Mouse (Mus musculus) kidney, adult 9 months (tissue): ENCODE data around the gene Tmem59l.

Source experiments
- DNase-seq: peaks from one replicate; pipeline ENCODE4 v3.0.0; 2022

The Tmem59l gene

DNA sequence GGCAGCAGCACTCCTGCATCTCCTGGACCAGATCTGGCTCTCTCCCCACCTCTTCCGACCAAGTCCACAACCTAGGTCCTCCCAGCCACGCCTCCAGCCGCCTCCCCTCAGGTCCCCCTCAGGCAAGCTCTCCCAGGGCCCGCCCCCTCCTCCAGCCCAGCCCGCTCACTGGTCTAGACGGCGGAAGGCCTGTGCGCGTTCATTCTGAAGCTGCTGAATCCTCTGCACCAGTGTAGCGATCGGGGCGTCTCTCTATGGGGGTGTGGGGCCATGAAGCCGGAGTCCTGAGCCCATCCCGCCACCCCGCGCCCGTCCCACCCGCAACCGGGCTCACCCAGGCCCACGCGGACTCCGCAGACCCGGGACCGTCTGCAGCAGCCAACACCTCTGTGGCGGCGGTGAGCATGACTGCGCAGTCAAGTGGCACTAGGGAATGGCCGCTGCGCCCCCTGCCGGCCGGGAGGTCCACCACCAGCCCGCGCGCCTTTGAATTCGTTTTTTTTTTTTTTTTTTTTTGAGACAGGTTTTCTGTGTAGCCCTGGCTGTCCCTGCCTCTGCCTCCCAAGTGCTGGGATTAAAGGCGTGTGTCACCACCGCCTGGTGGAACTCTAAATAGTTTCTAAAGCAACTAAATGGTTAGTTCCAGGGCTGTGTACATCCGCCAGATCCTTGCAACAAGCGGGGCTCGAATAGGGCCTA is 19.3 kb upstream of the Tmem59l start, which contains the start of gene Rex1bd:
Rex1bd (minus strand) TSS at position 425 of the 699 bp plus-strand sequence.
- peak; percentile 96 for DNase-seq

DNA sequence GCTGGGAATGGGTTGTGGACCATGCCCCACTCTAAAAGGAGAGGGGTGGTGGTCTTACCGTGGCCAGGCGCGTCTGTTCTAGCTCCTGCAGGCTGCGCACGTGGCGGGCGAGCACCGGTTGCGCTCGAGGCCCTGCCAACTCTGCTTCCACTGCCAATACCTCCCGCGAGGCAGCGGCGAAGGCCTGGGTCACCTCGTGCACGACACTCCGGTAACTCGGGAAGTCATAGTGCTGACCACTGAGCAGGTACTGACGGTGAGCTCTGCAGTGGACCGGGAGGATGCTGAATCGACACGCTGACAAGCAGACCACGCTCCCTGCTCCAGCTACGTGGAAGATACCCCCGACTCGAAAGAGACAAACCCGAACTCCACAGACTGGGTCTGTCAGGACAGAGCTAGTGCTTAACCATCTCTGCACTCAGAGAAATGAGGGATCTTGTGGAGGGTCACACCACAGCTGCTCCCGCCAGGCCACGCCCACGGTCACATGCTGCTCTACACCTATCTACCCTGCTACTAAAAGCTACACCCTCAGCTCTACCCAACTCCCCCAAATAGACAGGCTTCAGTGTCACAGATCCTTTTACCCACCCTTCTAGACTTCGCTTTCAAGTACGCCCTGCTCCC is 18.7 kb upstream of the Tmem59l start:
- no peak for DNase-seq

DNA sequence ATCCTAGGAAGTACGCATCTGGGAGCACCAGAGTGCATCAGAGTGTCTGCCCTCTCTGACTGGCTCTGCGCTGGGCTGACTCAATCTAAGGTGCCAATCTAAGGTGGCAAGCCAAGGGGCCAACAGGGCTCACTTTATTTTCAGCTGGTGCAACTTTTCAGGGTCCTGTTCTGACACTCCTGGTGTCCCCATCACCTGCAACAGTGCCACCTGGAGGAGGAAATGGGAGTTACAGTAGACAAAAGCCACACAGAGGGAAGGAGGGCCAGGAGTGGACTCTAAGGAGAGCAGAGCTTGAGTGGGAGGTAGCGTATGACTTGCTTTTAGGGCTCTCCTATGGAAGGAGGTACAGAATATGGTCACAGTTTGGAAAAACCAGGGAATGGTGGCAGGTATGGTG is 17.7 kb upstream of the Tmem59l start:
- peak; percentile 83 for DNase-seq

- DNase-seq, result peak; percentile 61
These were observed 17.1 kb upstream of the Tmem59l start for GRCm38 (mm10) chr8:70504291-70504716.

DNA sequence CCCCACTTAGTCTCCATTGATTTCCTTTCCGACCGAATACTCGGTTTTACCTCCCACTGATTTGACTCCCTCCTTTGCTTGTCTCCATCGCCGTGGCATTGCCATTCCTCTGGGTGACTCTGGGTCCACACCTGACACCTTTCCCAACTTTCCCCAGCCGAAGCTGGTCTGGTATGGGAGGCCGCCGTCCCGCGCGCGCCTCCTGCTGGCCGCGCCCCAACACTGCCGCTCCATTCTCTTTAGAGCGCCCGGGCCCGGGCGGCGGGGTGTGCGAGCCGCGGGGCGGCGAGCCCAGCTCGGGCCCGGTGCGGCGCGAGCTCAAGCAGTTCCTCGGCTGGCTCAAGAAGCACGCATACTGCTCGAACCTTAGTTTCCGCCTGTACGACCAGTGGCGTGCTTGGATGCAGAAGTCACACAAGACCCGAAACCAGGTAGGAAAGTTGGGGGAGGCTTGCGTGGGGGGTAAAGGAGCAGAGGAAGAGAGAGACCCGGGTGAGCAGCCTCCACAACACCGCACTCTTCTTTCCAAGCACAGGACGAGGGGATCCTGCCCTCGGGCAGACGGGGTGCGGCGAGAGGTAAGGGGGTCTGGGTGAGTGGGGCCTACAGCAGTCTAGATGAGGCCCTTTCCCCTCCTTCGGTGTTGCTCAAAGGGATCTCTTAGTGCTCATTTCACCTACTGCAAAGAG is 16.0 kb upstream of the Tmem59l start:
- DNase-seq, result peak; percentile 73

- DNase-seq, result no peak
These were observed 15.4 kb upstream of the Tmem59l start for GRCm38 (mm10) chr8:70502540-70502939.

- DNase-seq, result no peak
These were observed 14.8 kb upstream of the Tmem59l start for GRCm38 (mm10) chr8:70501820-70502529.

- no peak for DNase-seq
These were observed 13.5 kb upstream of the Tmem59l start for GRCm38 (mm10) chr8:70500386-70501301.

DNA sequence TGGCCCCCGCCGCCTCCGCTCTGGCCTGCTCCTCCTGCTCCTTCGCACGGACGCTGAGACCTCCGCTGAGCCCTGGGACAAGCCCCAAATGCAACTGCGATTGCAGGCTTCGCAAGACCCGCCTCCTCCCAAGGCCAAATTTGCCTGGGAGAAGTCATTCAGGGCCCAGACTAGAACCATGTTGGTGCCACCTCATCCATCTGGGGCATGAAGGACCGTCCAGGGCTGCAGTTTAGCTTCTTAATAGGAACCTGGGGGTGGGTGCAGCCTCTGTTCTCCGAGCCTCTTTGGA is 8.6 kb upstream of the Tmem59l start:
- DNase-seq, result no peak

GRCm38 (mm10) chr8:70495001-70495770 is 8.0 kb upstream of the Tmem59l start:
- no peak for DNase-seq

GRCm38 (mm10) chr8:70494416-70494945 is 7.3 kb upstream of the Tmem59l start:
- no peak for DNase-seq

GRCm38 (mm10) chr8:70493692-70494415 is 6.7 kb upstream of the Tmem59l start:
- DNase-seq, result no peak

DNA sequence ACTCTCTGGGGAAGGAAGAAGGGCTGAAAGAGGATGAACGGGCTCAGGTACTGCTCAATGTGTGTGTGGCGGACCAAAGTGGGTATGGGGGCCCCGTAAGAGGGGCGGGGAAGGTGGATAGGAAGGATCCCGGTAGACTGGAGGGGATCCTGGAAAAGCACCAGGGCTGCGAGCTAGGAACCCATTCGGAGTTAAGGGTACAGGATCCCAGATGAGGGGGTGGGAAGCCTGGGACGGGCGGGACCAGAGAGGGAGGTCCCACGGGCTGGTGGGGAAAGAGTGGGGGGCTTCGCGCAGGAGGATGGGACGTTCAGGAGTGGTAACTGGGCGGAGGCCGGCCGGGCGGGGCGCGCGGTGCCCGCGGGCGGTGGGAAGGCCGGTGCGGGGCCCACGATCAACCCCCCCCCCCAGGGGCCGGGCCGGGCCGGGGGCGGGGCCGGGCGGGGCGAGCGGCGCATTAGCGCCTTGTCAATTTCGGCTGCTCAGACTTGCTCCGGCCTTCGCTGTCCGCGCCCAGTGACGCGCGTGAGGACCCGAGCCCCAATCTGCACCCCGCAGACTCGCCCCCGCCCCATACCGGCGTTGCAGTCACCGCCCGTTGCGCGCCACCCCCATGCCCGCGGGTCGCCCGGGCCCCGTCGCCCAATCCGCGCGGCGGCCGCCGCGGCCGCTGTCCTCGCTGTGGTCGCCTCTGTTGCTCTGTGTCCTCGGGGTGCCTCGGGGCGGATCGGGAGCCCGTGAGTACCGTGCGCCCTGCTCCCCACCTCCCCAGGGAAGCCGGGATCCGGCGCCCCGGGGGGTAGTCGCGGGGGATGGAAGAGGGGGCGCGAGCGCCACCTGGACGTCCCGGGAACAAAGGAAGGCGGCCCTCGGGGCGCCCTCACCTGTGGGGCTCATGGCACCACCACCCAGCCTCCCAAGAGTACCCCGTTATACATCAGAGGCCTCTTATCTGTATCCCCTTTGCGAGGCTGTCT is 5.8 kb upstream of the Tmem59l start, which contains the start of gene Crlf1:
Crlf1 (plus strand) TSS at position 495 of the 977 bp plus-strand sequence.
- DNase-seq, result no peak

DNA sequence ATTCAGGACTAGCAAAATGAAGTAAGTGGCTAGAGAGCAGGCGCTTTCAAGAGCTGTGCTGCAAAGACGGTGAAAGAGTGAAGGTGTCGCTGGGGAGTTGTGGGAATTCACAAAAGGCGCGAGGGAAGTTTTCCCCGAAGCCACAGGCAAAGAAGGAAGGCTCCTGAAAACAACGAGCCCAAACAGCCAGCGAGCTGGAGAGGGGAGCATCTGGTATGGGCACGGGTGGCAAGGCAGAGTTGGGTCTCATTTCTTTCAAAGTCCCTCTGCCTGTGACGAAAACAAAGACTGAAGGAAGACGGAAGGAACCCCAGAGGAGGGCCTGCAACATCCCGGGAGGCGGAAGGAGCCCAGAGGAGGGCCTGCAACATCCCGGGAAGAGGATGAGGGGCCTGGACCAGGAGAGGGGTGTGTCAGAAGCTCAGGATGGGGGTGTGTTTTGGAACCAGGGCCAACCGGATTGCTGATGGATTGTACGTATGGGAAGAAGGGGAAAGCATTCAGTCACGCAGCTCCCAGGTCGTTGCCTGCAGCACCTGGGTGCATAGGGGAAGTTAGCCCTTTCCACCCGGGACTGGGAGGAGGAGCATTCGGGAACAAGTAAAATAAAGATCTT is 3.8 kb upstream of the Tmem59l start:
- DNase-seq, result no peak

DNA sequence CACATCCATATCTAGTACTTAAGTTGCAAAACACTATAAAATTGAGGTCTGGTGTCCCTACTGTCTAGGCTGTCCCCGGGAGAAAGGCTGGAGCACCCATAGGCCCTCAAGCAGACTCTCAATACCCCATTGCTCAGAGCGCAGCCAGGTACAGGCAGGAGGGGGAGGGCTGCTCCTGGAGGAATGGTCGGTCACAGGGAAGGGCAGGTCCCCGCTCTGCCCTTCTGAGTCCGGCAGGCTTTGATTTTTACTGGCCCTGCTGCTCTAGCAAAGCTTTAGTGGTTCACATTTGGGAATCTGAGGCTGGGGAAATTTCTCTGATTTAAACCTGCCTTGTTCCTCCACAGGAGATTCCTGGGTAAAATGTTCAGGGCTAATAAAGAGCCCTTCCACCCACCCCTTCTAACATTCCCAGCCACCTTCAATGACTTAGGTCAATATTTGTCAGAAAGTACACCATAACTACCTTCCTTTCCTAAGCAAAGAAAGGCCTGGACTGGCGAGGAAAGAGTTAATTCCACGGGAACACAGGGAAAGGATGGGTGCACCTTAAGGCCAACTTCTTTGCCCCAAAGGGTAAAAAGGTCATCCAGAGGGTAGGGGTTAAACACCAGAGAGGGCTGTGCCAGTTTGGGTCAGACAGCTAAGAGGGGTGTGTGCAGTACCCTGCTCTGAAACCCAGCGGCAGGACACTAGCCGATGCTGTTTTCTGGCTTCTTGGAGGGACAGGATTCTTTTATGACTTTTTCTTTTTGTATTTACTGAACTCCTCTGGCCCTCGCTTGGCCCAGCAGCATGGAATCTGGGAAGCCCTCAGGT is 3.1 kb upstream of the Tmem59l start:
- no peak for DNase-seq

DNA sequence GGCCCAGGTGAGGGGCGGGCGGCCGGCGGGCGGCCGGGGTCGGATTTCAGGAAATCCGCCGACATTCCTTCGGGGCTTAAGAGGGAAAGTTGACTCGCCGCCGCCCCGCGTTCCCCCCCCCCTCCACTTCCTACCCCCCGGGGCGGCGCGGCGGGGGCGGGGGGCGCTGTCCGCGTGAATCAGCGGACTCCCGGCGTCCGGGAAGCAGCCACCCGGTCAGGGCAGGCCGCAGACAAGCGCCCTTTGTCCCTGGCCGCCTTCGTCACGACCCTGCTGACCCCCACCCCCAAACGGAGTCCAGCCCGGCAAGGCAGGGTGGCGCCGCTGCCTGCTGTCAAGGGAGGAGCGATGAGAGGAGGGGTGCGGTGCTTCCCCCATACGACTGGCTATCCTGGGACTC is 2.4 kb upstream of the Tmem59l start:
- DNase-seq, result no peak

DNA sequence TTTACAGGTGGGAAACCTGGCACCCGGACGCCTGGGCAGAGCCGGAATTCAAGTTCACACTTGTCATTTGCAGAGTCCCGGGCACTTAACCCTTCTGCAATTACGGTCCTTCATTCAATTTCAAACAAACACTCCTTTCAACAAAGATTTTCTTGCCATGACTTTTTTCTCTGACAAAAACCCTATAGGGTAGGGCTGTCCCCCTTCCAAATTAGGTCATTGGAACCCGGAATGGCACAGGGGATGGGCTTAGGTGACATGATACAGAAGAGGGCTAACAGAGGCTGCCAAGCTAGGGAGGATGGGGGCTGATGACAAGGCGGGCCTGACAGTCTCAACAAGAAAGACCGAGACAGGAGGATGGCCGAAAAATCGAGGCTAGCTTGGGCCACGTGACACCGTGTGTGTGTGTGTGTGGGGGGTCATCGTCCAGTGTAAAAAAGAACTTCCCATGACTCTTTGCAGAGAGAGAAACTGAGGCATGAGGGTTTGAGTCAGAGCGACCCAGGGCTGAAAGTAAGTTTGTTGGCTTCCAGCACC is 1.8 kb upstream of the Tmem59l start:
- no peak for DNase-seq
